Mouse (Mus musculus) left cerebral cortex, adult 8-10 months (tissue): ENCODE measurements around the gene Nipbl. TPM values are rescaled to one million over a fixed set of nuclear protein-coding genes. Genes with fewer than 3 reads are reported as not detected.

ENCODE experiments used
- DNase-seq, 2 experiments: peaks; one replicate each; pipeline ENCODE4 v3.0.0; 2022; ENCODE audit warnings: low spot score in 2 of 2
- total RNA-seq, 4 experiments: library from RNA; stranded (reverse); gene quantifications; 2 replicates each; pipeline ENCODE4 v1.2.4; 2022

Nipbl gene
- total RNA-seq, 4 experiments from 2014 or later = 27.9 to 30.5 (median 28.1) TPM

GRCm38 (mm10) chr15:8420909-8421308 lies 23.4 kb downstream of the Nipbl start:
- no peak for DNase-seq

GRCm38 (mm10) chr15:8416500-8417138 lies 27.6 kb downstream of the Nipbl start:
- DNase-seq = no peak

- DNase-seq = no peak
Observed at GRCm38 (mm10) chr15:8413356-8413755, 30.9 kb downstream of the Nipbl start.

GRCm38 (mm10) chr15:8411873-8412272 lies 32.4 kb downstream of the Nipbl start:
- no peak for DNase-seq

GRCm38 (mm10) chr15:8411168-8411837 lies 33.0 kb downstream of the Nipbl start:
- no peak for DNase-seq

GRCm38 (mm10) chr15:8407082-8407481 lies 37.2 kb downstream of the Nipbl start:
- no peak for DNase-seq

GRCm38 (mm10) chr15:8406219-8406618 lies 38.0 kb downstream of the Nipbl start:
- no peak for DNase-seq

- no peak for DNase-seq
Observed at GRCm38 (mm10) chr15:8402591-8402990, 41.7 kb downstream of the Nipbl start.

GRCm38 (mm10) chr15:8401536-8401935 lies 42.7 kb downstream of the Nipbl start:
- DNase-seq = no peak

GRCm38 (mm10) chr15:8391764-8392163 lies 52.5 kb downstream of the Nipbl start:
- no peak for DNase-seq

- no peak for DNase-seq
Observed at GRCm38 (mm10) chr15:8382213-8382612, 62.0 kb downstream of the Nipbl start.

- DNase-seq = no peak
Observed at GRCm38 (mm10) chr15:8375657-8376056, 68.6 kb downstream of the Nipbl start.

GRCm38 (mm10) chr15:8374724-8375123 lies 69.5 kb downstream of the Nipbl start:
- no peak for DNase-seq

- DNase-seq = no peak
Observed at GRCm38 (mm10) chr15:8347104-8347773, 97.0 kb downstream of the Nipbl start.

- no peak for DNase-seq
Observed at GRCm38 (mm10) chr15:8340596-8340995, 103.7 kb downstream of the Nipbl start.

- DNase-seq = no peak
Observed at GRCm38 (mm10) chr15:8331547-8331946, 112.7 kb downstream of the Nipbl start.

- no peak for DNase-seq
Observed at GRCm38 (mm10) chr15:8325629-8326028, 118.6 kb downstream of the Nipbl start.

- no peak for DNase-seq
Observed at GRCm38 (mm10) chr15:8324833-8325232, 119.4 kb downstream of the Nipbl start.

GRCm38 (mm10) chr15:8324061-8324460 lies 120.2 kb downstream of the Nipbl start:
- no peak for DNase-seq

- DNase-seq = no peak
Observed at GRCm38 (mm10) chr15:8321491-8321890, 122.8 kb downstream of the Nipbl start.

GRCm38 (mm10) chr15:8319191-8319590 lies 125.1 kb downstream of the Nipbl start:
- DNase-seq = no peak

- no peak for DNase-seq
Observed at GRCm38 (mm10) chr15:8317381-8317780, 126.9 kb downstream of the Nipbl start.

- no peak for DNase-seq
Observed at GRCm38 (mm10) chr15:8305474-8305873, 138.8 kb downstream of the Nipbl start.
